Mouse (Mus musculus): Measurements from ENCODE around the gene Rnf145.

DNA sequence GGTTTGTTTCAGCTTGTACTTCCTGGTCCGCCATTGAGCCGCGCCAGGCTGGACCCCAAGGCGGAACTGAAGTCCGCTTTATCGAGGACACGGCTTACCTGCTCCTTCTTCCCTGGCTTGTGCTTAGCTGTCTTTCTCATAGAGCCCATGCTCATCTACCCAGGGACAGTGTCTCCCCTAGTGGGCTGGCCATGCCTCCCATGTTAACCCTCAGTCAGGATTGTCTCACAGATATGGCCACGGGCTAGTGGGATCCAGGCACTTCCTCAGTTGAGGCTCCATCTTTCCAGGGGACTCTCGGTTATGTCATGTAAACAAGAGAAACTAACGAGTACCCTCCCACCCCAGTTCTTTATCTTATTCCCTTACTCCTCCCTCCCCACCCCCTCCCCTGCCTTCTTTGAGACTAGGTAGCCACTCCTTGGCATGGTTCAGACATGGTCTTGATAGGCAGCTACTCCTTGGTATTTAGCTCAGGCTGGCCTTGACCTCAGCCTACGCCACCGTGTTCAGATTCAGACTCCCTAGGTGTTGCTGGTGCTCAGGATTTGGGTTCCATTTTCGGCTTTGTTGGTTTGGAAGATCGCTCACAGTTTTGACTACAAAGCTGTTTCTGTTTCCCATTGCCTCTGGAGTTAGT, 9.9 kb downstream of the Rnf145 start:
- TF ChIP-seq CTCF (conservative IDR thresholded peaks at IDR 0.05; ENCODE audit: low read length): no peak
- TF ChIP-seq POU5F1 (IDR thresholded peaks at IDR 0.05; ENCODE audit: borderline replicate concordance, low read length): no peak
- TF ChIP-seq NANOG (IDR thresholded peaks at IDR 0.05; ENCODE audit: borderline replicate concordance, low read length): no peak

Data from E14TG2a.4 (cell line).